Mouse (Mus musculus): Measurements from ENCODE around the gene Alox5ap.

GRCm38 (mm10) chr5:149215540-149215939 lies 49.0 kb upstream of the Alox5ap start:
- TF ChIP-seq CTCF (IDR thresholded peaks at IDR 0.05; ENCODE audit: control insufficient read depth, insufficient read depth, insufficient read length) (no peak), MAX (IDR thresholded peaks at IDR 0.05) (no peak)
